Mouse (Mus musculus) MEL (cell line): ENCODE results near the gene Cyb5d2.

Source experiments
- ETS1 ChIP-seq: IDR thresholded peaks from 2 replicates; pipeline ENCODE4 v1.6.1; 2012; ENCODE audit warnings: low read depth, mild to moderate bottlenecking, inconsistent platforms, low read length, improper control_type of control experiment, moderate library complexity
- JUND ChIP-seq: IDR thresholded peaks from 2 replicates; pipeline ENCODE4 v1.6.1; 2011; ENCODE audit warnings: low read depth, mild to moderate bottlenecking, improper control_type of control experiment, low read length
- SMC3 ChIP-seq: IDR thresholded peaks from 2 replicates; pipeline ENCODE4 v1.6.1; 2011; ENCODE audit warnings: low read depth, low read length, improper control_type of control experiment
- TAL1 ChIP-seq: IDR thresholded peaks from 2 replicates; pipeline ENCODE4 v1.6.1; 2012; ENCODE audit warnings: mild to moderate bottlenecking, inconsistent platforms, low read length, moderate library complexity, mixed read lengths
- ZC3H11A ChIP-seq: IDR thresholded peaks from 2 replicates; pipeline ENCODE4 v1.6.1; 2012; ENCODE audit warnings: low read depth, mild to moderate bottlenecking, inconsistent platforms, low read length, improper control_type of control experiment

- TF ChIP-seq ZC3H11A: no peak
- TF ChIP-seq ETS1: no peak
- no peak for TF ChIP-seq SMC3
- no peak for TF ChIP-seq TAL1
- TF ChIP-seq JUND: no peak
Observed at GRCm38 (mm10) chr11:72843576-72843975, 47.6 kb upstream of the Cyb5d2 start.
